ENCODE assay signal across 8 mouse cellular contexts in genomic region chr12:26855091-26855516, GRCm38 (mm10).
DNase-seq lines count a peak whose midpoint lies in the region; ATAC-seq and TF ChIP-seq lines count a peak whose summit lies in the region.

No protein-coding gene starts in this region.

- H3K4me2 ChIP-seq in midbrain, embryonic 14.5 days (ENCODE audit: low read length), result no peak overlapping the region
- H3K4me2 ChIP-seq in hindbrain, embryonic 15.5 days, result no peak overlapping the region

- H3K4me3 ChIP-seq in midbrain, embryonic 14.5 days (replicated peaks; ENCODE audit: low read depth, low read length), result no peak overlapping the region
- H3K4me3 ChIP-seq in midbrain, embryonic 10.5 days, result no peak overlapping the region
- no peak overlapping the region for H3K4me3 ChIP-seq in hindbrain, embryonic 15.5 days
- H3K4me3 ChIP-seq in thymus, adult 2 months (ENCODE audit: control insufficient read depth, insufficient read depth, low read length), result no peak overlapping the region

- DNase-seq in midbrain, embryonic 14.5 days, result peak; percentile 74
- no peak for DNase-seq in midbrain, embryonic 10.5 days (ENCODE audit: low spot score)
- peak; percentile 41 for DNase-seq in cerebellum, adult 8-10 months
- peak; percentile 77 to 85 for DNase-seq in layer of hippocampus, postnatal 10 days (ENCODE audit: low spot score in 2 of 2)
- DNase-seq in right cerebral cortex, postnatal 10 days (ENCODE audit: low spot score in 2 of 2), result peak; percentile 91 to 92
- DNase-seq in c-Kit-positive CD71-positive TER-119-positive erythroid progenitor cells, embryonic 14.5 days (ENCODE audit: low spot score), result no peak
- no peak for DNase-seq in thymus, adult 2 months

- TF ChIP-seq POLR2A in thymus, adult 2 months (IDR thresholded peaks at IDR 0.05; ENCODE audit: control insufficient read depth, extremely low read depth, insufficient read depth, low read length, poor library complexity), result no peak

- 41% methylated on average over 1 of the region's 1 CpGs for WGBS in midbrain, embryonic 14.5 days
- 80% methylated on average over 1 of the region's 1 CpGs for WGBS in midbrain, embryonic 10.5 days
- 18% methylated on average over 1 of the region's 1 CpGs for WGBS in hindbrain, embryonic 15.5 days
- 87% methylated on average over 1 of the region's 1 CpGs for WGBS in thymus, adult 2 months

- ATAC-seq in midbrain, embryonic 14.5 days (ENCODE audit: low FRiP score, low TSS enrichment), result peak; percentile 27; the same call in 1 of the 2 replicates
- peak; percentile 83 for ATAC-seq in hindbrain, embryonic 15.5 days (ENCODE audit: low FRiP score, low read depth)

- no peaks in the 10 kb centered on the region for H3K27me3 ChIP-seq in midbrain, embryonic 14.5 days (ENCODE audit: control insufficient read depth, insufficient read depth, low read length)
- no peaks in the 10 kb centered on the region for H3K27me3 ChIP-seq in midbrain, embryonic 10.5 days (ENCODE audit: low read depth, poor library complexity, severe bottlenecking)
- no peaks in the 10 kb centered on the region for H3K27me3 ChIP-seq in hindbrain, embryonic 15.5 days
- H3K27me3 ChIP-seq in thymus, adult 2 months (ENCODE audit: control insufficient read depth, insufficient read depth, low read length), result no peaks in the 10 kb centered on the region

- no peak overlapping the region for H3K9ac ChIP-seq in midbrain, embryonic 14.5 days (replicated peaks; ENCODE audit: low read length)
- H3K9ac ChIP-seq in hindbrain, embryonic 15.5 days, result no peak overlapping the region

- H3K4me1 ChIP-seq in midbrain, embryonic 14.5 days (ENCODE audit: control insufficient read depth, insufficient read depth, low read length), result no peaks in the 10 kb centered on the region
- no peaks in the 10 kb centered on the region for H3K4me1 ChIP-seq in midbrain, embryonic 10.5 days
- H3K4me1 ChIP-seq in hindbrain, embryonic 15.5 days (replicated peaks), result 0 out of 2 replicates have a peak, but pooled peaks cover 5% of the 10 kb centered on the region
- no peaks in the 10 kb centered on the region for H3K4me1 ChIP-seq in thymus, adult 2 months (replicated peaks; ENCODE audit: control insufficient read depth, insufficient read depth, low read length)

- no peaks in the 10 kb centered on the region for H3K36me3 ChIP-seq in midbrain, embryonic 14.5 days (ENCODE audit: control insufficient read depth, insufficient read depth, low read length)
- no peaks in the 10 kb centered on the region for H3K36me3 ChIP-seq in midbrain, embryonic 10.5 days
- no peaks in the 10 kb centered on the region for H3K36me3 ChIP-seq in hindbrain, embryonic 15.5 days
- no peaks in the 10 kb centered on the region for H3K36me3 ChIP-seq in thymus, adult 2 months (ENCODE audit: control insufficient read depth, insufficient read depth, low read length)

- TF ChIP-seq CTCF in thymus, adult 2 months (IDR thresholded peaks at IDR 0.05; ENCODE audit: borderline replicate concordance, control insufficient read depth, extremely low read depth, insufficient read depth, low read length, poor library complexity), result no peak

- H3K27ac ChIP-seq in midbrain, embryonic 14.5 days (replicated peaks; ENCODE audit: low read depth, low read length), result no peak overlapping the region
- H3K27ac ChIP-seq in midbrain, embryonic 10.5 days (replicated peaks), result no peak overlapping the region
- 0 out of 2 replicates have a peak overlapping the region, but pooled peaks have one; percentile 38 for H3K27ac ChIP-seq in hindbrain, embryonic 15.5 days (replicated peaks)
- H3K27ac ChIP-seq in thymus, adult 2 months (ENCODE audit: control insufficient read depth, insufficient read depth, low read length), result no peak overlapping the region

- H3K9me3 ChIP-seq in midbrain, embryonic 14.5 days (ENCODE audit: control insufficient read depth, low read length), result peaks cover 5% of the 10 kb centered on the region; the same call in 1 of the 2 replicates
- peaks cover 11% of the 10 kb centered on the region for H3K9me3 ChIP-seq in midbrain, embryonic 10.5 days (replicated peaks)
- 0 out of 2 replicates have a peak, but pooled peaks cover 7% of the 10 kb centered on the region for H3K9me3 ChIP-seq in hindbrain, embryonic 15.5 days

Comparison
In these comparisons a context has a peak if more than half of its experiments do, and no peak if none do; other contexts are left out.
1. DNase-seq: peak in midbrain, embryonic 14.5 days (single experiment), cerebellum, adult 8-10 months (single experiment), layer of hippocampus, postnatal 10 days (2 of 2) and right cerebral cortex, postnatal 10 days (2 of 2); none in midbrain, embryonic 10.5 days (single experiment), c-Kit-positive CD71-positive TER-119-positive erythroid progenitor cells, embryonic 14.5 days (single experiment) and thymus, adult 2 months (single experiment).